Mouse (Mus musculus): Measurements from ENCODE around the gene Gm45261. TPM values are rescaled to one million over a fixed set of nuclear protein-coding genes. Genes with fewer than 3 reads are reported as not detected.

Gene Gm45261
- polyA plus RNA-seq, 1 experiment from 2014 or later = not detected

DNA sequence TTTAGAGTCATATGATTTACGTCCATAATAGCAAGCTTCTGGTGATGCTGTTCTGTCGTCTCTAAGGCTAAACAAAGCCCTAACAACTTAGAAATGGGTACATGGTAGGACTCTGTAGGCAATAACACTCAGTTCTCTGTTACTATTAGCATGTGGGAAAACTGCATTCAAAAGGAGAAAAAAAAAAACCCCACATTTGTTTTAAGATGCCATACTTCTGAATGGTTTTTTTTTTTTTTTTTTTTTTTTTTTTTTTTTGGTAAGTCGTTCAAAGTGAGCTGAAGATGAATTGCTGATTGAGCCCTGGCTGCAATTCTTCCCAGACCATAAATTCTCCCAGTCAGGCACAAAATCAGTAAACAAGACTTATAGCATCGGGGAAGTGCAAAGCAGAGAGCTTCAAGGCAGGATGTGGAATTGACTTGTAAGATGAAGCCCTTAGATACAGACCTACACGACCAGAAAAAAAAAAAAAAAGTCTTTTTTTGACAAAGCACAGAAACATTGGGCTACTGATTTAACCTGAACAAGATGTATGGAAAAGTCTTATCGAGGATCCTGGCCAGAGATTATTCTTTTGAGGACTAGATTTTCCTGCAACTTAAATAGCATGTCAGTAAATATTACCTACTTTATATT, 51.7 kb downstream of the Gm45261 start:
- Histone ChIP-seq H3K27ac (no peak overlapping the region), H3K9me3 (no peaks in the 10 kb centered on the region), H3K9ac (no peak overlapping the region), H3K4me3 (no peak overlapping the region), H3K27me3 (no peaks in the 10 kb centered on the region), H3K36me3 (no peaks in the 10 kb centered on the region), H3K4me1 (no peaks in the 10 kb centered on the region), H3K4me2 (no peak overlapping the region)
- 43% methylated on average over 6 of the region's 6 CpGs for WGBS
- ATAC-seq (ENCODE audit: insufficient number of reproducible peaks, insufficient read depth, low FRiP score, low TSS enrichment, low read depth) = no peak

- H3K9ac ChIP-seq = no peak overlapping the region
- H3K27me3 ChIP-seq = no peaks in the 10 kb centered on the region
- H3K4me1 ChIP-seq = no peaks in the 10 kb centered on the region
- no peak overlapping the region for H3K4me3 ChIP-seq
- no peaks in the 10 kb centered on the region for H3K9me3 ChIP-seq
- 5% methylated on average over 3 of the region's 3 CpGs for WGBS
- H3K36me3 ChIP-seq = no peaks in the 10 kb centered on the region
- ATAC-seq (ENCODE audit: insufficient number of reproducible peaks, insufficient read depth, low FRiP score, low TSS enrichment, low read depth) = no peak
- H3K4me2 ChIP-seq = no peak overlapping the region
- no peak overlapping the region for H3K27ac ChIP-seq
Observed at GRCm38 (mm10) chr1:80408586-80408985, 52.7 kb downstream of the Gm45261 start.

DNA sequence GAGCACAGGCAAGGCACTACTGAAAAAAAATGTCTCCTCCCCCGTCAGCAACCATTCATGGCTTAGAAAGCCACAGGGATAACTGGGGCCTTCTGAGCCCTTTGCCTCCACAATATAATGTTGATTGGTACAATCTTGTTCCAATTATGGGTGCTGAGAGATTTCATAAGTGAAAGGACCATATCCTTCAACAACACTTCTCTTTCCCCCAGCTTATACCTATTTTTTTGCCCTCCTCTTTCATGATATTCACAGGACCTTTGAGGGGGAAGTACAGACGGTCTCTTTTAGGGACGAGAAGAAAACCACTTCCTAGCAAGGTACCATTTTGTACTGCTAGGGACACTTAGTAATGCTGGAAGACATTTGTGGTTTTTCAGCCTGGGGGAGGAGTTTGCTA, 57.1 kb downstream of the Gm45261 start:
- H3K4me3 ChIP-seq = no peak overlapping the region
- no peak overlapping the region for H3K4me2 ChIP-seq
- H3K27me3 ChIP-seq = no peaks in the 10 kb centered on the region
- H3K4me1 ChIP-seq = no peaks in the 10 kb centered on the region
- 60% methylated on average over 3 of the region's 3 CpGs for WGBS
- no peak overlapping the region for H3K27ac ChIP-seq
- H3K36me3 ChIP-seq = no peaks in the 10 kb centered on the region
- ATAC-seq (ENCODE audit: insufficient number of reproducible peaks, insufficient read depth, low FRiP score, low TSS enrichment, low read depth) = no peak
- H3K9me3 ChIP-seq = no peaks in the 10 kb centered on the region
- H3K9ac ChIP-seq = no peak overlapping the region

DNA sequence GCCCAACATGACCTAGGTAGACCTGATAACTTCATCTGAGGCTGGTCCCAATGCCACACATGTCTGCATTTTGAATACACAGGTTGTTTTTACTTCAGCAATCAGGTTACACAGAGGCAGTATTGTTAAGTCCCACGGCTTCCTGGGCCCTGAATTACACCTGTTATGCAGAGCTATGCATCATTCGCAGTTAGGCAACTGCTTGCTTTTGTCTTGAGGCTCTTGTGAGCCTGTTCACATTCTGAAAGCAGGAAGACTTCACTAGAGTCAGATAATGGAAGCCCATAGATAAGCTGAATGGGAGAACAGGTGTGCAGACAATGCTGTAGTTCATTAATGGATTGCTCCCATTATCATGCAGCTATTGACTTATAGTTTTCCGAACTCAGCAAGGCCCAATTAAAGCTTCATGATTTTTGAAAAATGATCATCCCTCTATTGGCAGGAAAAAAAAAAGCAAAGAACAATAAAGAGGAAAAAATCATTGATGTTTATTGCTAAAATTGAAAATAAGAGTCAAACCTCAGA, 57.8 kb downstream of the Gm45261 start:
- no peak for ATAC-seq (ENCODE audit: insufficient number of reproducible peaks, insufficient read depth, low FRiP score, low TSS enrichment, low read depth)
- no peak overlapping the region for H3K4me3 ChIP-seq
- H3K4me1 ChIP-seq = no peaks in the 10 kb centered on the region
- WGBS = 81% methylated on average over 3 of the region's 3 CpGs
- H3K4me2 ChIP-seq = no peak overlapping the region
- no peak overlapping the region for H3K27ac ChIP-seq
- H3K27me3 ChIP-seq = no peaks in the 10 kb centered on the region
- H3K9me3 ChIP-seq = no peaks in the 10 kb centered on the region
- H3K9ac ChIP-seq = no peak overlapping the region
- H3K36me3 ChIP-seq = no peaks in the 10 kb centered on the region

DNA sequence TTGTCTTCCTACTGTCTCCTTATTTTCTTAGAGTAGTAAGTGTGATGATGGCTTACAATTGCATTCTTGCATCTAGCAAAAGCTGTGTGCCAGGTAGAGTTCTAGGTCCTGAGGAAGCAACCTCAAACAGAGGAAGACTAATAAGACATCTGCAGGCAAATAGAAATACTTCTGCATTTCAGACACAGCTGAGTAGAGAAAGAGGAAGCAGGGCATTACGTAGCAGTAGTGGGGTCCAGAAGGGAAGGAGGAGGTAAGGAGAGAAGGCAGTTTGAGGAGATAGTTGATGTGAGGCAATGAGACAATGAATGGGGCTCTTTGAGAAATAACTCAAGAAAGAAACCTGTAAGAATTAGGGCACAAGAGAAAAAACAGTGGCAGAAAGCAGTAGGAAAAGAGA, 59.3 kb downstream of the Gm45261 start:
- Histone ChIP-seq H3K4me3 (no peak overlapping the region), H3K27me3 (no peaks in the 10 kb centered on the region), H3K4me2 (no peak overlapping the region), H3K27ac (no peak overlapping the region), H3K36me3 (no peaks in the 10 kb centered on the region), H3K4me1 (no peaks in the 10 kb centered on the region), H3K9ac (no peak overlapping the region), H3K9me3 (no peaks in the 10 kb centered on the region)
- WGBS = 69% methylated on average over 1 of the region's 1 CpGs
- ATAC-seq (ENCODE audit: insufficient number of reproducible peaks, insufficient read depth, low FRiP score, low TSS enrichment, low read depth) = no peak

Other genes starting within 250 kb of the Gm45261 start
- gene Fam124b, start 243.0 kb downstream of the Gm45261 start, polyA plus RNA-seq (2015; fragmentation: Nextera tagmentation; extraction: Ambion mirVana) = 0.98 and 1.2 TPM in 2 replicates
- gene Cul3, start 121.0 kb downstream of the Gm45261 start, polyA plus RNA-seq (2015; fragmentation: Nextera tagmentation; extraction: Ambion mirVana) = 42.7 and 43.5 TPM in 2 replicates